Mouse (Mus musculus) adrenal gland (tissue): ENCODE results near the gene Lrig1.

ENCODE experiments used
- intact Hi-C: fragments of 180-260 bp; cut with DNase I; formaldehyde crosslinking; loops from one replicate; pipeline ENCODE4 v1.15.1; 2025

The Lrig1 gene

GRCm38 (mm10) chr6:94624543-94624942 lies 75.4 kb downstream of the Lrig1 start:
- intact Hi-C loops: loop anchor here (5.0 kb wide), 1 partner anchor 363 kb away; no protein-coding TSS in a partner anchor

GRCm38 (mm10) chr6:94622983-94623382 lies 77.0 kb downstream of the Lrig1 start:
- intact Hi-C loops: loop anchor here (2.0 to 5.0 kb wide), 2 partner anchors 344 to 364 kb away; no protein-coding TSS in a partner anchor

- intact Hi-C loops: loop anchor here (5.0 kb wide), 1 partner anchor 366 kb away; no protein-coding TSS in a partner anchor
Measured at GRCm38 (mm10) chr6:94620801-94621301, 79.1 kb downstream of the Lrig1 start.

DNA sequence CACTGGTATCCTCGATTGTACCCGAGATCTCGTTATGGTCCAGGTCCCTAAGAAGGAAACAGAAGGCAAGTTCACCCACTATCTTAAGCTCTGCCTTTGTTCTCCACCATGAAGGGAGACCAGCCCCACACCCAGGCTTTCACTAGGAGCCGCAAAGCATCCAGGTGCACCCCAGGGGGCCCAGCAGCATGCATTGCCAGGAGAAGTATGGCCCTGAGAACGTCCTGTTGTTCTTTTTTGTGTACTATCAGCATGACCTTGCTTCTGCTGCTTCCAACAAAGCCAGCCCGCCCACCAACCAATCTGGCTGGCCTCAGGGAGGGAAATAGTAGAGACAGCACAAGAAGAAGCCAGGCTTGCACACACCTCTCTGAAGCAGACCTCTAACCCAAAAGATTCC lies 79.7 kb downstream of the Lrig1 start:
- intact Hi-C loops: loop anchor here (5.0 kb wide), 1 partner anchor 367 kb away; no protein-coding TSS in a partner anchor

GRCm38 (mm10) chr6:94618671-94619070 lies 81.3 kb downstream of the Lrig1 start:
- intact Hi-C loops: no loop called here

DNA sequence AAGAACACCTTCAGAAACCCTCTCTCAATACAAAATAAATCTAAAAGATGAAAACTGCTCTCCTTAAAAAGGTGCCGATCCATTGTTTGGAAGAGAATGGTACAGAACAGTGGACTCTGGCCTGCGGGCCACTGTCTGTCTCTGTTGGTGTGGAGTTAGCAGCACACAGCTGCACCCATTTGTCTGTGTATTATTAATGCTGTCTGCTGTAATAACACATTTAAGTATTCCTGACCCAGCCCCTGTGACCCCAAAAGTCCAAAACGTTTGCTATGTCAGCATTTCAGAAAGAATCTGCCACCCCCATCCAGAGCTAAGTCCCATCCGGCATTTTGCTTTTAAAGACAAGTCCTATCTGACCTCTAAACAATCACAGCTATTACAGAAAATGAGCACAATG lies 84.0 kb downstream of the Lrig1 start:
- intact Hi-C loops: no loop called here

- intact Hi-C loops: no loop called here
Measured at GRCm38 (mm10) chr6:94614346-94614745, 85.6 kb downstream of the Lrig1 start.

DNA sequence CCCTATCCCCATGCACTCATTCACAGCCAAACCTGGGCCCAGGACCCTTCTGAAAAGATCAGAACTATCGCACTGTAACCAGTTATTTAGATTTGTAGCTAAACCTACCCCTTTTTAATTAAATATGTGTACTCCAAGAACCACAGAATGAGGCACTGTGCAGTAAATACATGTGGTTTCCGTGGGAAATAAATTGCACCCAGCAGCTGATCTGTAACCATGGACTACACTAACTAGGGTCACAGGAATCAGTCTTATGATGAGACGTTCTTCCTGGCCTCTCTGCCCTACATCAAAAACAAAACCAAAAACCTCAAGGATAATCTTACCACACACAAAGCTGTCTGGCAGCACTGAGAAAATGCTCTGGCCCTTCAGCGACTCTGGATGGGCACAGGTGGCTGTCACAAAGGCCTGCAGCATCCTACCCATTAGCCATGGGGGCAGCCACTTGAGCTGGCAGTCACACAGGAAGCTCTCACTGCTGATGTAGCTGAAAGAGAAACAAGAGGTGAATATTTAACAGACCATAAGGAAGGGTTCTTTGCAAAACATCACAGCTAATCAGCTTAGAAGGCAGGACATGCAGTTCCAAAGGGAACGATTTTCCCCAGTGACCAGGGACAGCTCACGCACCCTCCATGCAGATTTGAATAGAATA lies 86.6 kb downstream of the Lrig1 start:
- intact Hi-C loops: no loop called here

DNA sequence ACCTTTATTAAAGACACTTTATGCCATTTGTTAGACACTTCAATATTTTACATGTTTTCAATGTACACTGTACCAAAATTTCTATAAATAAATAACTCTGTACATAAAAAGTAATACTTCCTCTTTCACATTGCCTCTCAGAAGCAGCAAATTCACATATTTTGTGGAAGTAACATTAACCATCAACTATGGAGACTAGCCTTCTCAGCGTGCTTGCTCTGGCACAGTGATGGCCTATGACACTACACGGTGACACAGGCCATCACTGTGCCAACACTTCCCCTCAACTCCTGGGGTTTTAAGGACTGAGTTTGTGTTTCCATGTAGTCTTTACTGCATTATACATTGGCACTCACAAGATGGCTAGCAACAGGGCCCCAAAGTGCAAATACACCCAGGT lies 95.4 kb downstream of the Lrig1 start:
- intact Hi-C loops: no loop called here

GRCm38 (mm10) chr6:94604072-94604471 lies 95.9 kb downstream of the Lrig1 start:
- intact Hi-C loops: no loop called here

DNA sequence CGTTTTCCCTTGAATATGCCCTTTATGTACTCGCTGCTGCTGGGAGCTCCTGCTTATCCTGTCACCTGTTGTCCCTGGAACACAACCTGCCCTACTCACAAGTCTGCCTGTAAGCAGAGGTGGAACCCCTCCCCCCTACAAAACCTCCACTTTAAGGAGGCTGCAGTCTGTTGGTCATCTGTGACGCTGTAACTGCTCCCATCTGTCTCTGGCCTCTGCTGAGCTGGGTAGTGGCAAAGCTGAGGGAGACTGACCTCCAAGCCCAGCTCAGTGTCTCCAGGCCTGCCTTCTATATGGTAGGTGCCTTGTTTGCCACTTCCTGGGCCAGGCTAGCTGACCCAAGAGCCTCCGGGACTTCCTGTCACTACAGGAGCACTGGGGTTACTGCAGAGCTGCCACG lies 98.1 kb downstream of the Lrig1 start:
- intact Hi-C loops: no loop called here

- intact Hi-C loops: no loop called here
Measured at GRCm38 (mm10) chr6:94601101-94601500, 98.9 kb downstream of the Lrig1 start.

GRCm38 (mm10) chr6:94599016-94599415 lies 100.9 kb downstream of the Lrig1 start:
- intact Hi-C loops: no loop called here

GRCm38 (mm10) chr6:94598421-94598820 lies 101.5 kb downstream of the Lrig1 start:
- intact Hi-C loops: no loop called here

DNA sequence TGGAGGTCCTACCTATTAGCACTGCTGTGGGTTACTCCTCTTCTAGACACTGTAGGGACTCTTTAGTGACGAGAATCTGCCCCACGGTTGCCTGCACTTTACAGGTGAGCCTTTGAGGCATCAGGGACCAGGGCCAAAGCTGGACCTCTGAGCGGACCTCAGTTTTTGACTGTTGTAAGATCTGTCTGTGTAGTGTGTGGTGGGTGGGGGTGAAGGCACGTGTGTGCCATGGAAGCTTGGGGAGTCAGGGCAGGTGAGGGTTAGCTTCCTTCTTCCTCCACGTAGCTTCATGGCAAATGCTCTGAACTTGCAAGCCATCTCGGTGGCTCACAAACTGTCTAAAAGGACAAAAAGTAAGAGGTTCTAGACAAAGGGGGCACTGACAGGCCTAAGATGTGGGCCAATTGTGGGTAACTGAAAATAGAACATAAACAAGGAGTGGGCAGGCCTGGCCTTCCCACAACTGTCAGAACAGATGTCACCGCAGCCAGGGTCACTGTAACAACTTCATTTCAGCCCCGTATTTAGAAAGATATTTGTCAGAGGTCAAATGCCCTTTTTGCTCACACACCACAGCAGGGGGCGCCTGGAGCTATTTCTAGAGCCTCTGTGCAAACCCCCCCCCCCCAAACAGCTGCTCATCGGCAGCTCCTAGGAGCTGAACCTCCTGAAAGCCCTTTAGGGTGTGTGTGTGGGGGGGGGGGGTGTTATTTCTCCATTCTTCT lies 103.0 kb downstream of the Lrig1 start:
- intact Hi-C loops: no loop called here

DNA sequence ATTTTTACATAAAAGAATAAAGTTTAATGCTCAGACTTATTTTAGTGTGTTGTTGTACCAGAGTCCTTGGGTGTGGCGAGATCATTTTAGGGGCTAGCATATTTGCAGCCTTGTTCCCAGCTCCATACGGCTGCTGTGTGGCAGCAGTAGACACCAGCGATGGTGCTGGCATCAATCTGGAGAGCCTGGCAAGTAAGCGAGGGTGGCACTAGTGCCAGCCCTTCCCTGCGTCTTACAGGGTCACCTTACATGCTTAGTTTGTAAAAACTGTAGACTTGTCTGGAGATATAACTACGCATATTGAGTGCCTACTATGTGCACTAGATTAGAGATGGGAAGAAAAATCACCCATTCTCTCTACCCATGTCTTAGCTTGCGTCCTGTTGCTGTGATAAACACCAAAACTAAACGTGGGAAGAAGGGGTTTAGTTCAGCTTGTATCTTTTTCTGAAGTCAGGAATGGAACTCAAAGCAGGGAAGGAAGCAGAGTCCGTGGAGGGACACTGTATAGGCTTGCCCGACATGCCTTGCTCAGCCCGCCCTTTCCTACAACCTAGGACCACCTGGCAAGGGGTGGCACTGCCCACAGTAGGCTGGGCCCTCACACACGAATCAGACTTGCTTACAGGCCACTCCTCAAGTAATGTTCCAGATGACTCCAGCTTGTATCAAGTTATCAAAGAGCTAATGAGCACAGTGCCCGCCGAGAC lies 103.8 kb downstream of the Lrig1 start:
- intact Hi-C loops: no loop called here

- intact Hi-C loops: no loop called here
Measured at GRCm38 (mm10) chr6:94595206-94595605, 104.8 kb downstream of the Lrig1 start.

GRCm38 (mm10) chr6:94594711-94595110 lies 105.2 kb downstream of the Lrig1 start:
- intact Hi-C loops: no loop called here

- intact Hi-C loops: no loop called here
Measured at GRCm38 (mm10) chr6:94594096-94594665, 105.8 kb downstream of the Lrig1 start.

- intact Hi-C loops: no loop called here
Measured at GRCm38 (mm10) chr6:94592710-94593109, 107.2 kb downstream of the Lrig1 start.

DNA sequence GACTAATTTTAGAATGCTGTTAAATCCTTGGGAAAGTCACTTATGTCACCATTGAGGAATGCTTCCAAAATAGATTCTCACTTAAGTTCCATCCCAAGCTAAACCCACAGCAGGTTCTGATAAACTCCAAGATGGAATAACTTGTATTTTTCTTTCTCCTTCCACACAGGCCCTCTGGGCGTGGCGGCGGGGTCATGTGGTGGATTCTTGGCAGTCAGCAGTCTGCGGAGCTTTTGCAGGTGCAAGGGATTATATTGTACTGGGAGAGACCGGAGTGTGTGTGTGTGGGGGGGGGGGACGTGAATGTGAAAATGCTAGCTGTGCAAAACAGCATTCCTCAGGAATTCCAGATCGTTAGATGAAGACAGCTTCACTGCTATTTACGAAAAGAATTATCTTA lies 107.7 kb downstream of the Lrig1 start:
- intact Hi-C loops: no loop called here

DNA sequence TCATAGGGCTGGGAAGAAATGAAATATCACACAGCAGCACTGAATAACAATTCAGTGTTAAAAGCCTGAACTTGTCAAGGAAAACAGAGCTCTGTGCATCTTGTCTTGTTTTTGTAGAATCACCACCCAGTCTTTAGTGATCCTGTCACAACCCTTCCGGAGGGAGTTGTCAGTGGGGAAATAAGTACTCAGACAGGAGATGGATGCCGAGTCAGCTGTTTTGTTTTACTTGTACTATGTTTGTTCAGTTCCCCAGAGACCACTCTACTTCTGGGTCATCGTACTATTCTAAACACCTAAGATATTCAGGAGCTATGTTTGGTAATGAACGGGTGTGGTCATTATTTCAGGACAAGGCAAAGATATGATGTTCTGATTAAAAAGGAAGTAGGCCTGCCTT lies 111.6 kb downstream of the Lrig1 start:
- intact Hi-C loops: no loop called here
